Mouse (Mus musculus) midbrain, embryonic 16.5 days (tissue): ENCODE measurements at regions not wholly inside any gene's neighbourhood (a gene's known extent, or its start where the extent isn't known, plus 50 kb on each side); places are given as distances from the start of the nearest gene placed in this dataset.

Source experiments
- ATAC-seq: fragments of 200-750 bp; cut with Nextera tagmentation; 2 replicates; pipeline ENCODE4 v1.8.0; 2017; ENCODE audit warnings: moderate TSS enrichment
- H3K27ac ChIP-seq: fragments of 300-500 bp; sonication (generic); 2 replicates; pipeline ENCODE4 v1.5.1; 2014; ENCODE audit warnings: mild to moderate bottlenecking, low read length, mixed read lengths
- H3K27me3 ChIP-seq: fragments of 300-500 bp; sonication (generic); 2 replicates; pipeline ENCODE4 v1.6.1; 2014; ENCODE audit warnings: low read depth, low read length, mixed read lengths; ENCODE audit not compliant: control insufficient read depth, insufficient read depth
- H3K36me3 ChIP-seq: fragments of 300-500 bp; sonication (generic); 2 replicates; pipeline ENCODE4 v1.6.1; 2014; ENCODE audit warnings: mild to moderate bottlenecking, low read length, moderate library complexity, mixed read lengths; ENCODE audit not compliant: control insufficient read depth, insufficient read depth
- H3K4me1 ChIP-seq: fragments of 300-500 bp; sonication (generic); 2 replicates; pipeline ENCODE4 v1.6.1; 2014; ENCODE audit warnings: mild to moderate bottlenecking, low read length, mixed read lengths; ENCODE audit not compliant: control insufficient read depth, insufficient read depth
- H3K4me2 ChIP-seq: fragments of 300-500 bp; sonication (generic); 2 replicates; pipeline ENCODE4 v1.6.1; 2014; ENCODE audit warnings: mild to moderate bottlenecking, low read length, mixed read lengths
- H3K4me3 ChIP-seq: fragments of 300-500 bp; sonication (generic); 2 replicates; pipeline ENCODE4 v1.5.1; 2014; ENCODE audit warnings: low read depth, mild to moderate bottlenecking, low read length, moderate library complexity, mixed read lengths
- H3K9ac ChIP-seq: fragments of 300-500 bp; sonication (generic); 2 replicates; pipeline ENCODE4 v1.6.1; 2014; ENCODE audit warnings: low read depth, low read length, mixed read lengths
- H3K9me3 ChIP-seq: fragments of 300-500 bp; sonication (generic); replicated peaks from 2 replicates; pipeline ENCODE4 v1.6.1; 2014; ENCODE audit warnings: mild to moderate bottlenecking, low read length, mixed read lengths; ENCODE audit not compliant: control insufficient read depth, poor library complexity, severe bottlenecking
- WGBS: fragments of 180-500 bp; shearing (Covaris S2); extraction: QIAGEN DNeasy Blood & Tissue Kit; methylation state at CpG from one replicate; pipeline ENCODE4 v1.1.7; 2014; 5-methylcytosine and 5-hydroxymethylcytosine counted together

DNA sequence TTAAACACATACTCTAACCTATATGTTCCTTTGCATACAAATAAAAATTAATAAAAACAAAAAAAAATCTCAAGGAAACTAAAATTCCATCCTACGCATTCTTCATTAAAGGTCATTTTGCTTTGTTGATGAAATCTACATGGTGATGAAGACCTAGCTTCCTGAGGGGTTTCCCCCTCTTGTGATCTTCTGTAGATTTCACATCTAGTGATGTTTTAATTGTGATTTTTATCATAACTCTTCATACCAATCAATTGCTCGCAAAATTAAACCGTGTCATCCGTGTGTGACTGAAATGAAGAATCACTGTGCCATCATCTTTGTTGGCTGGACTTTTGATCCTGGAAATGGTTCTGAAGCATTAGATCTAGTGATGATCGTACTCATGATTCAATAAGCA lies 725.4 kb upstream of the 4930412O13Rik start:
- no peaks in the 10 kb centered on the region for H3K4me1 ChIP-seq
- 93% methylated on average over 5 of the region's 5 CpGs for WGBS
- ATAC-seq, result no peak
- H3K4me2 ChIP-seq, result no peak overlapping the region
- H3K27me3 ChIP-seq, result no peaks in the 10 kb centered on the region
- no peaks in the 10 kb centered on the region for H3K9me3 ChIP-seq
- H3K4me3 ChIP-seq, result no peak overlapping the region
- H3K27ac ChIP-seq, result no peak overlapping the region
- no peaks in the 10 kb centered on the region for H3K36me3 ChIP-seq
- H3K9ac ChIP-seq, result no peak overlapping the region

DNA sequence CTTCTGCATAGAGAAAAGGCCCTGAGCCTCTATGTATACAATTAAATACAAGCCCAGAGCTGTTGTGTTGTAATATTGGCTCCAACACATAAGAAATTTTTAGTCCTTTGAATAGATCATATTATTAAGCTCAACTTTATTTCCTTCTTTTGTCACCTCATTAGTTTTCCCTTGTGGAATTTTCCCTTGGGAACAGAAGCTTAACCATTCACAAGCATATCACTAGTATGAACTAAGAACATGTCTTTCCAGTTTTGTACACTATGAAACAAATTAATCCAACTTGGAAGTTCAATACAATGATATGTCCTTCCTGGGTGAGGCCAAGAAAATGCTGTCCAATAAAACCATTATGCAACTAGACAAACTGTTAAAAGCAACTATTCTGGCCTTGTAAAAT lies 720.9 kb upstream of the 4930412O13Rik start:
- Histone ChIP-seq H3K9me3 (no peaks in the 10 kb centered on the region), H3K36me3 (no peaks in the 10 kb centered on the region), H3K9ac (no peak overlapping the region), H3K27ac (no peak overlapping the region), H3K27me3 (no peaks in the 10 kb centered on the region), H3K4me3 (no peak overlapping the region), H3K4me2 (no peak overlapping the region), H3K4me1 (no peaks in the 10 kb centered on the region)
- ATAC-seq, result no peak

DNA sequence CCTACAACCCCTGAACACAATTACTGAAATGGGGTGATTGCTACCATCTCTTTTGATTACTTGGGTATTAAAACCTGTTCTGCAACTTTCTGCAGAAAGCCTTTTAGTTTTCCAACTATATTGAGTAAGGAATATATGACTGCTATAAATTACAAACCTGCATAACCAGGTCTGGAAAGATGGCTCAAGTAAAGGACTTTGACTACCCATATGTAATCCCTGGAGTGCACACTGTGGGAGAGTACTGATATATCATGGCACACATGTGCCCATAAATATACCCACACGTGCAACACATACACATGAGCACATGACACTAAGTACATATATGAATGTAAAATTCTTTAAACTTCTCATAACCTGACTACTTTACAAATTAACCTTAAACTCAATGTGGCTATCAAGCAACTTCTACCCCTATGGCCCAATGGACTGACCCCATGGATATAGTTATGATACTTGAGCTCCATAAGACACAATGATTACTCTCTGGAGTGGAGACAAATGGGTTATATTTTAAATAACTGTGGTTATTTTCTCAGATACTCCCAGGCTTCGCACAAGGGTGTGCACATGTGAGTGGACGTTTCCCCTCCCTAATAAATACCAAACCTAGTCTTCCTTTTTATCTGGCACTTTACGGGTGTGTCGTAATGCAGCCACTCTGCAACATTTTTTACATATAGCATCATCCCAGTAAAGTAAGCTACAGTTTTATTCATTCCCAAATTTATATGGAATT lies 717.1 kb upstream of the 4930412O13Rik start:
- H3K27ac ChIP-seq, result no peak overlapping the region
- H3K4me3 ChIP-seq, result no peak overlapping the region
- no peaks in the 10 kb centered on the region for H3K4me1 ChIP-seq
- no peak overlapping the region for H3K4me2 ChIP-seq
- WGBS, result 91% methylated on average over 5 of the region's 5 CpGs
- H3K9ac ChIP-seq, result no peak overlapping the region
- no peak for ATAC-seq
- no peaks in the 10 kb centered on the region for H3K9me3 ChIP-seq
- no peaks in the 10 kb centered on the region for H3K27me3 ChIP-seq
- H3K36me3 ChIP-seq, result no peaks in the 10 kb centered on the region

DNA sequence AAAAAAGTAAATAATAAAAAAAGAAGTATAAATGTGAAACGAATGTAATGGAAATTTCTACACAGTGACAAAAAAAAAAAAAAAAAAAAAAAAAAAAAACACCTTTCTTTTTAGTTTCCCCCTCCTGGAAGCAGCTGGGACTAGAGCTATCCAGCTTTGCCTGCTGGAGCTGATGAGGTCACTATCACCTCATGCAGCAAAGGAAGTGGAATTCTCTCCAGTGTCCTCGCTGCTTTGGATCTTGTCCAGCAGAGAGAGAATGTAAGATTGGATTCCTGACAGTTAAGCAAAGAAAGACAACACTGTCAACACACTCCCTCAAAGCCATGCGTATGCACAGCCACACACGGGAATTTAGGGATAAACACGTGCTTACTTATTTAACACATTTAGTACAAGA lies 698.9 kb upstream of the 4930412O13Rik start:
- Histone ChIP-seq H3K4me3 (no peak overlapping the region), H3K9ac (no peak overlapping the region), H3K27me3 (no peaks in the 10 kb centered on the region), H3K27ac (no peak overlapping the region), H3K4me1 (no peaks in the 10 kb centered on the region), H3K36me3 (no peaks in the 10 kb centered on the region), H3K4me2 (no peak overlapping the region), H3K9me3 (no peaks in the 10 kb centered on the region)
- 78% methylated on average over 5 of the region's 5 CpGs for WGBS
- no peak for ATAC-seq

DNA sequence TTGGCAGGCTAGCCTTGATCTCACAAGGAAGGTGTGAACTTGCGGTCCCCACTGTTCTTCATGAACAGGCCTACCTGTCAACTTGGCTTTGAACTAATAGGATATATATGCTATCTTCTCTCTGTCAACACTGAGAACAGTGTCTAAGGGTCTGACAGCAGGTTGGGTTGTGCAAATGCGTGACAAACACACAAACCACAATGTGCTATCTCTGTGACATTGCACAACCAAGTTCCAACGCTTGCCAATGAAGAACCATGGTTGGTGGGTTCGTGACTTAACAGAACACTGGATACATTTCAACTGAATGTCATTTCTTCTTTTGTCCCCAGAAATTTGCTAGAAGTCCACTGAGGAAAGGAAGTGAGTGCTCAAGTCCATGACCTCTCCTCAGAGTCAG lies 696.8 kb upstream of the 4930412O13Rik start:
- Histone ChIP-seq H3K9me3 (no peaks in the 10 kb centered on the region), H3K36me3 (no peaks in the 10 kb centered on the region), H3K27ac (no peak overlapping the region), H3K27me3 (no peaks in the 10 kb centered on the region), H3K4me3 (no peak overlapping the region), H3K4me2 (no peak overlapping the region), H3K9ac (no peak overlapping the region), H3K4me1 (no peaks in the 10 kb centered on the region)
- 97% methylated on average over 4 of the region's 4 CpGs for WGBS
- ATAC-seq, result no peak

DNA sequence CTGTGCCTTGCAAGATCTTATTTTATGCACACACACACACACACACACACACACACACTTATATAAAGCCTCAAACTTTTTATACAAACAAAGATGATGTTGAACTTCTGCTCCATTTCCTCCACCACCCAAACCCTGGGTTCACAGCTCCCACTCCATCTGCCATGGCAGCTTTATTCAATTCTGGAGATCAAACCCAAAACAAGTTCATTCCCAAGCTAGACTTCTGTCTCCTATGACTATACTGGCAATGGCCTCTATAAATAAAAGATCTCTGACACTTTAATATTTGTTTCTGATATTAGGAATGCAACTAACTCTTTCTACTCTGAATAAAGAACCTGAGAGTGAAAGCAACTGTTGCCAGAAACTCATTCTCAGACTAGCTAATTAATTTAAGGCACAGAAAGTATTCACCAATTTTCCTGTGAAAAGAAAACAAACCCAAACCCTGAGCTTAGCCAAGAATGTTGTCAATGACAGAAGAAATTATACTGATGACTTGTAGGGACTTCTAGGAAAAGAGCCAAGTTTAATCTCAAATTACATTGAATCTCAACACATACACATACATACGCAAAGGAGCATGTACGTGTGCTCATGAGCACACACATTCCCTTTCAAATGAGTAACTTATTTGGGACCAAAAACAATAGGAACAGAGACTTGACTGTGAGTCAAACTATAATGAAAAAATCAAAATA lies 695.1 kb upstream of the 4930412O13Rik start:
- no peak for ATAC-seq
- Histone ChIP-seq H3K4me1 (no peaks in the 10 kb centered on the region), H3K9me3 (no peaks in the 10 kb centered on the region), H3K36me3 (no peaks in the 10 kb centered on the region), H3K27me3 (no peaks in the 10 kb centered on the region), H3K4me2 (no peak overlapping the region), H3K27ac (no peak overlapping the region), H3K9ac (no peak overlapping the region), H3K4me3 (no peak overlapping the region)
- 85% methylated on average over 2 of the region's 2 CpGs for WGBS

DNA sequence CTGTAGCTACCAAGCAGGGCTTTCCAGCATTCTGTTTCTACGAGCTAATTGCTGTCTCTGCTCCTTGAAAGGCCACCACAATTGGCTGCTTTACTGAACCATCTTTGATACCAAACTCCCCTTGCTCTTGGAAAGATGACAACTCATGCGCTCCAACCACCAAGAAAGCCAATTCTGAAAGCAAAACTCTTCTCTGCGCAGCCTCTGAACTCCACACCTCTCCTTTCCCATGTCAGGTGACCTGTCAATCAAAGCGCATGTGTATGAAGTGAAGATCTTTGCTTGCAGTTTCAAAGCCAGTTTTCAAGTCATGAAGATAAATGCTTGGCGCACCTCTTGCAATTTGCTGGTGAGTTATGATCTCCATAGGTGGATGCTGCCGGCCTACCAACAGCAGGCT lies 687.9 kb upstream of the 4930412O13Rik start:
- Histone ChIP-seq H3K36me3 (no peaks in the 10 kb centered on the region), H3K4me1 (no peaks in the 10 kb centered on the region), H3K4me2 (no peak overlapping the region), H3K4me3 (no peak overlapping the region), H3K27me3 (no peaks in the 10 kb centered on the region), H3K9ac (no peak overlapping the region), H3K27ac (no peak overlapping the region), H3K9me3 (no peaks in the 10 kb centered on the region)
- whole genome bisulfite sequencing, result 92% methylated on average over 6 of the region's 6 CpGs
- ATAC-seq, result no peak

DNA sequence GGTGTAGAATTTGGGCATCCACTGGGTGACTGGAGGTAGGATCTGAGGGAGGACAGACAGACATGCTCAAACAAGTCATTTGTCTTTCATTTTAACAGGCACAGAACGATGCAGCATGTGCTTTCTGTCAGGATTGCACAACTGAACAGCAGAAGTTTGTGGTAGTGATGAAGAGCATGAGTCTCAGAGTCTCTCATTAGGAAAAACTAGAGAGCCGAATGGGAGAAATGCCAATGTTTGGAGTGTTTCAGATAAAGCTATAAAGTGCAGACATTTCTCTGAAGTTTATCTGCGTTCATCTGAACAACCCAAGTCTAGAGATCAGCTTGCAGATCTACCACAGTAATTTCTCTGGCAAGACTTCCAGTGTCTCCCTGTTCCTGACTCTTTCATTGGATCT lies 684.0 kb upstream of the 4930412O13Rik start:
- WGBS, result 86% methylated on average over 3 of the region's 3 CpGs
- Histone ChIP-seq H3K27ac (no peak overlapping the region), H3K9ac (no peak overlapping the region), H3K4me2 (no peak overlapping the region), H3K4me3 (no peak overlapping the region), H3K9me3 (no peaks in the 10 kb centered on the region), H3K36me3 (no peaks in the 10 kb centered on the region), H3K4me1 (no peaks in the 10 kb centered on the region), H3K27me3 (no peaks in the 10 kb centered on the region)
- ATAC-seq, result no peak

DNA sequence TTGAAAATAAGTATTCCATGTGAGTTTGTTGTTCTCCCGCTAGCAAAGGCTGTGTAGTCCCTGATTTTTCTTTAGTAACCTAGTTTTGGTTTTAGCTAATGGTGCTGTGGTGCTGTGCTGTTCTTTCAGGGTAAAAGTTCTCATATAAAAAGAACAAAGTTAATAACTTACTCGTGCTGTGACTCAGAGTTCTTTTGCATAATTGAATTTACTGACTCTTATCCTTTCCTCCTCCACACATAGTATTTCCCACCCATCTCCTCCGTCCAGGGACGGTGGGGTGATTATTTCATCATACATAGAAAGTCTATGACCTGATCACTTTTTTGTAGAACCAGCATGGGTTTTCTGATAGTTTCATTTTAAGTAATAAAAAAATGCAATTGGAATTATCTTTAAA lies 673.1 kb upstream of the 4930412O13Rik start:
- 89% methylated on average over 4 of the region's 4 CpGs for WGBS
- Histone ChIP-seq H3K27ac (no peak overlapping the region), H3K4me1 (no peaks in the 10 kb centered on the region), H3K36me3 (no peaks in the 10 kb centered on the region), H3K4me2 (no peak overlapping the region), H3K9ac (no peak overlapping the region), H3K4me3 (no peak overlapping the region), H3K9me3 (no peaks in the 10 kb centered on the region), H3K27me3 (no peaks in the 10 kb centered on the region)
- no peak for ATAC-seq
